Mouse (Mus musculus): ENCODE measurements around the gene Fbxl17. TPM values are rescaled to one million over a fixed set of nuclear protein-coding genes. Genes with fewer than 3 reads are reported as not detected.
A peak's percentile ranks its signal among the peaks of the same experiment; 100 is the strongest.

Fbxl17 gene
- polyA plus RNA-seq, 1 experiment = 9.3 TPM

- Histone ChIP-seq H3K4me3 (no peak overlapping the region), H3K36me3 (ENCODE audit: control insufficient read depth, insufficient read depth) (no peaks in the 10 kb centered on the region), H3ac (ENCODE audit: control insufficient read depth, insufficient read length) (no peak overlapping the region), H3K79me2 (ENCODE audit: control insufficient read depth, insufficient read depth) (no peaks in the 10 kb centered on the region), H3K4me2 (ENCODE audit: low read depth) (no peak overlapping the region), H3K27me3 (ENCODE audit: control insufficient read depth, insufficient read depth, insufficient read length) (no peaks in the 10 kb centered on the region)
- TF ChIP-seq POLR2AphosphoS2 (IDR thresholded peaks at IDR 0.05; ENCODE audit: insufficient read length, low read depth) (no peak), CEBPB (IDR thresholded peaks at IDR 0.05; ENCODE audit: insufficient read depth, poor library complexity, severe bottlenecking) (no peak), TCF3 (IDR thresholded peaks at IDR 0.05; ENCODE audit: insufficient read length, low read depth) (no peak), E2F4 (IDR thresholded peaks at IDR 0.05; ENCODE audit: insufficient read depth) (no peak), SRF (IDR thresholded peaks at IDR 0.05; ENCODE audit: control insufficient read depth, insufficient read length, low read depth) (no peak), MYOG (IDR thresholded peaks at IDR 0.05; ENCODE audit: control insufficient read depth in 1 of 3, insufficient read depth in 1 of 3, insufficient read length in 2 of 3, low read depth in 2 of 3) (no peak), TCF12 (IDR thresholded peaks at IDR 0.05; ENCODE audit: insufficient read depth, poor library complexity, severe bottlenecking) (no peak), REST (IDR thresholded peaks at IDR 0.05; ENCODE audit: insufficient read depth, insufficient read length) (no peak), POLR2A (IDR thresholded peaks at IDR 0.05; ENCODE audit: insufficient read length, low read depth) (no peak), MYOD1 (IDR thresholded peaks at IDR 0.05; ENCODE audit: control insufficient read depth in 1 of 3, insufficient read length in 2 of 3, low read depth in 2 of 3) (no peak)
These were observed 482.1 kb downstream of the Fbxl17 start for GRCm38 (mm10) chr17:63017605-63018167.

DNA sequence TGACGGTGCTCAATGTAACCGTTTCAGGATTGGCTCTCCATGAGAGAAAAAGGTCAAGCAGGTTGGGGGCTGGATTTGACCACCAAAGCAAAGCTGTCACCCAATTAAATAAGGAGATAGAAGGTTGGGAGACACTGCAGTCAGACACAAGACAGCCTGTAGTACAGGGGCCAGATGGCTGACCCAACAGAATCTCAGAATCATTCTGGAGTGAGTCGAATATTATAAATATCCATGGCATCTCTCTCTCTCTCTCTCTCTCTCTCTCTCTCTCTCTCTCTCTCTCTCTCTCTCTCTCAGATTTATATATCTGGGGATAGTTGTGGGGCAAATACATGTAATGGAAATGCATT lies 487.3 kb downstream of the Fbxl17 start:
- Histone ChIP-seq H3K79me2 (ENCODE audit: control insufficient read depth, insufficient read depth) (no peaks in the 10 kb centered on the region), H3K4me3 (no peak overlapping the region), H3K36me3 (ENCODE audit: control insufficient read depth, insufficient read depth) (no peaks in the 10 kb centered on the region), H3K4me2 (ENCODE audit: low read depth) (peak overlapping the region; percentile 30), H3K27me3 (ENCODE audit: control insufficient read depth, insufficient read depth, insufficient read length) (no peaks in the 10 kb centered on the region), H3ac (ENCODE audit: control insufficient read depth, insufficient read length) (no peak overlapping the region)
- no peak for TF ChIP-seq TCF3 (IDR thresholded peaks at IDR 0.05; ENCODE audit: insufficient read length, low read depth)
- TF ChIP-seq TCF12 (IDR thresholded peaks at IDR 0.05; ENCODE audit: insufficient read depth, poor library complexity, severe bottlenecking) = no peak
- no peak for TF ChIP-seq SRF (IDR thresholded peaks at IDR 0.05; ENCODE audit: control insufficient read depth, insufficient read length, low read depth)
- no peak for TF ChIP-seq USF1 (IDR thresholded peaks at IDR 0.05; ENCODE audit: low read depth)
- TF ChIP-seq E2F4 (IDR thresholded peaks at IDR 0.05; ENCODE audit: insufficient read depth) = no peak
- no peak for TF ChIP-seq MYOD1 (IDR thresholded peaks at IDR 0.05; ENCODE audit: control insufficient read depth in 1 of 3, insufficient read length in 2 of 3, low read depth in 2 of 3)
- TF ChIP-seq POLR2A (IDR thresholded peaks at IDR 0.05; ENCODE audit: insufficient read length, low read depth) = no peak
- no peak for TF ChIP-seq MAX (IDR thresholded peaks at IDR 0.05; ENCODE audit: low read depth)
- no peak for TF ChIP-seq MYOG (IDR thresholded peaks at IDR 0.05; ENCODE audit: control insufficient read depth in 1 of 3, insufficient read depth in 1 of 3, insufficient read length in 2 of 3, low read depth in 2 of 3)
- no peak for TF ChIP-seq CEBPB (IDR thresholded peaks at IDR 0.05; ENCODE audit: insufficient read depth, poor library complexity, severe bottlenecking)
- TF ChIP-seq REST (IDR thresholded peaks at IDR 0.05; ENCODE audit: insufficient read depth, insufficient read length) = no peak
- TF ChIP-seq POLR2AphosphoS2 (IDR thresholded peaks at IDR 0.05; ENCODE audit: insufficient read length, low read depth) = no peak

- TF ChIP-seq MYOG (IDR thresholded peaks at IDR 0.05; ENCODE audit: control insufficient read depth in 1 of 3, insufficient read depth in 1 of 3, insufficient read length in 2 of 3, low read depth in 2 of 3) (peak; percentile 15 to 78 (median 78)), MYOD1 (IDR thresholded peaks at IDR 0.05; ENCODE audit: control insufficient read depth in 1 of 3, insufficient read length in 2 of 3, low read depth in 2 of 3) (peak; percentile 33 to 79 (median 52)), TCF12 (IDR thresholded peaks at IDR 0.05; ENCODE audit: insufficient read depth, poor library complexity, severe bottlenecking) (peak; percentile 39), POLR2A (IDR thresholded peaks at IDR 0.05; ENCODE audit: insufficient read length, low read depth) (no peak)
- no peaks in the 10 kb centered on the region for H3K27me3 ChIP-seq (ENCODE audit: control insufficient read depth, insufficient read depth, insufficient read length)
- H3ac ChIP-seq (ENCODE audit: control insufficient read depth, insufficient read length) = no peak overlapping the region
- no peaks in the 10 kb centered on the region for H3K79me2 ChIP-seq (ENCODE audit: control insufficient read depth, insufficient read depth)
- no peaks in the 10 kb centered on the region for H3K36me3 ChIP-seq (ENCODE audit: control insufficient read depth, insufficient read depth)
- peak overlapping the region; percentile 30 for H3K4me2 ChIP-seq (ENCODE audit: low read depth)
- H3K4me3 ChIP-seq = no peak overlapping the region
These were observed 487.8 kb downstream of the Fbxl17 start for GRCm38 (mm10) chr17:63011893-63012570.

- H3K4me3 ChIP-seq = no peak overlapping the region
- H3K4me2 ChIP-seq (ENCODE audit: low read depth) = no peak overlapping the region
- H3K36me3 ChIP-seq (ENCODE audit: control insufficient read depth, insufficient read depth) = no peaks in the 10 kb centered on the region
- no peak for TF ChIP-seq SRF (IDR thresholded peaks at IDR 0.05; ENCODE audit: control insufficient read depth, insufficient read length, low read depth)
- no peak for TF ChIP-seq MAX (IDR thresholded peaks at IDR 0.05; ENCODE audit: low read depth)
- TF ChIP-seq POLR2AphosphoS2 (IDR thresholded peaks at IDR 0.05; ENCODE audit: insufficient read length, low read depth) = no peak
- TF ChIP-seq REST (IDR thresholded peaks at IDR 0.05; ENCODE audit: insufficient read depth, insufficient read length) = no peak
- TF ChIP-seq TCF12 (IDR thresholded peaks at IDR 0.05; ENCODE audit: insufficient read depth, poor library complexity, severe bottlenecking) = no peak
- no peak for TF ChIP-seq POLR2A (IDR thresholded peaks at IDR 0.05; ENCODE audit: insufficient read length, low read depth)
- H3ac ChIP-seq (ENCODE audit: control insufficient read depth, insufficient read length) = no peak overlapping the region
- no peaks in the 10 kb centered on the region for H3K79me2 ChIP-seq (ENCODE audit: control insufficient read depth, insufficient read depth)
- no peaks in the 10 kb centered on the region for H3K27me3 ChIP-seq (ENCODE audit: control insufficient read depth, insufficient read depth, insufficient read length)
These were observed 489.0 kb downstream of the Fbxl17 start for GRCm38 (mm10) chr17:63010830-63011229.

DNA sequence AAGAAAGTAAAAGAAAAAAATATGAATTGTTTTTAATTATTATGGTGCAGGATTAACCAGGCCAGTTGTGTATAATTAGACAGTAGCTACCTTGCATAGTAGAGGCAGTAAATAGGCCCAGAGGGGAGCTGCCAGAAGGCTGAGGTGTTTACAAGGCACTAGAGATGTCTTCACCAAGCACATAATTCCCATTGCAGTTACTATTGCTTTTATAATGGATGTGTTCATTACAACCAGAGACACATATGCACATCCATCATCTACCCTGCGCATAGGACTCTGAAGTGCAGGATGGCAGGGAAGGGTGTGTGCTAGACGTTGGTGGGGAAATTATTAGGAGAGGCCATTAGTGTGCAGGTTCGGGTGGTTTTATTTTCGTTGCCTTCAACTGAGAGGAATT lies 491.0 kb downstream of the Fbxl17 start:
- H3ac ChIP-seq (ENCODE audit: control insufficient read depth, insufficient read length) = no peak overlapping the region
- no peak overlapping the region for H3K4me3 ChIP-seq
- H3K36me3 ChIP-seq (ENCODE audit: control insufficient read depth, insufficient read depth) = no peaks in the 10 kb centered on the region
- no peak overlapping the region for H3K4me2 ChIP-seq (ENCODE audit: low read depth)
- H3K79me2 ChIP-seq (ENCODE audit: control insufficient read depth, insufficient read depth) = no peaks in the 10 kb centered on the region
- no peaks in the 10 kb centered on the region for H3K27me3 ChIP-seq (ENCODE audit: control insufficient read depth, insufficient read depth, insufficient read length)
- TF ChIP-seq TCF12 (IDR thresholded peaks at IDR 0.05; ENCODE audit: insufficient read depth, poor library complexity, severe bottlenecking) = no peak
- TF ChIP-seq POLR2A (IDR thresholded peaks at IDR 0.05; ENCODE audit: insufficient read length, low read depth) = no peak
- TF ChIP-seq CEBPB (IDR thresholded peaks at IDR 0.05; ENCODE audit: insufficient read depth, poor library complexity, severe bottlenecking) = no peak
- no peak for TF ChIP-seq MYOG (IDR thresholded peaks at IDR 0.05; ENCODE audit: control insufficient read depth in 1 of 3, insufficient read depth in 1 of 3, insufficient read length in 2 of 3, low read depth in 2 of 3)
- no peak for TF ChIP-seq REST (IDR thresholded peaks at IDR 0.05; ENCODE audit: insufficient read depth, insufficient read length)
- no peak for TF ChIP-seq POLR2AphosphoS2 (IDR thresholded peaks at IDR 0.05; ENCODE audit: insufficient read length, low read depth)
- TF ChIP-seq USF1 (IDR thresholded peaks at IDR 0.05; ENCODE audit: low read depth) = no peak
- TF ChIP-seq SRF (IDR thresholded peaks at IDR 0.05; ENCODE audit: control insufficient read depth, insufficient read length, low read depth) = no peak
- TF ChIP-seq E2F4 (IDR thresholded peaks at IDR 0.05; ENCODE audit: insufficient read depth) = no peak
- TF ChIP-seq MYOD1 (IDR thresholded peaks at IDR 0.05; ENCODE audit: control insufficient read depth in 1 of 3, insufficient read length in 2 of 3, low read depth in 2 of 3) = no peak
- TF ChIP-seq TCF3 (IDR thresholded peaks at IDR 0.05; ENCODE audit: insufficient read length, low read depth) = no peak
- TF ChIP-seq MAX (IDR thresholded peaks at IDR 0.05; ENCODE audit: low read depth) = no peak

Measured in myocyte (in vitro differentiated cells).